Mouse (Mus musculus): ENCODE measurements around the gene AI464131. TPM values are rescaled to one million over a fixed set of nuclear protein-coding genes. Genes with fewer than 3 reads are reported as not detected.
"Not testable (repeated sequence)": the region's sequence is repeated elsewhere in the genome, so short reads cannot be mapped to it uniquely, and the experiment has no call there.

Gene AI464131
- polyA plus RNA-seq, 2 experiments from 2014 or later, result not detected

GRCm38 (mm10) chr4:41468396-41469080, 34.3 kb downstream of the AI464131 start:
- no peak for ATAC-seq

DNA sequence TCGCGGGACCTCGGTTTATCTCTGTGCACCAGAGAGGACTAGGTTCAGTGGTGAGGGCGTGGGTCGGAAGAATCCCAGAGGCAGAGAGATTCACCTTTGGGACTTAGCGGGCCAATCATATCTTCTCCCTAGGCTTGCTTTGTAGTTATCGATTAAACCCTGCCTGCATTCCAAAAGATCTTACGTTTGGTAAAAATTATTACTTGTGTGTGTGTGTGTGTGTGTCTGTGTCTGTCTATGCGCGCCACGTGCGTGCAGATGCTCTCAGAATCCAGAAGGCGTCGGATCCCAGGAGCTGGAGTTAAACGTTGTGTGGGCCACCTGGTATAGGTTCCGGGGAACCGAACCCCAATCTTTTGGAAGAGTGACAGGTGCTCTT, 37.6 kb downstream of the AI464131 start:
- no peak for ATAC-seq

DNA sequence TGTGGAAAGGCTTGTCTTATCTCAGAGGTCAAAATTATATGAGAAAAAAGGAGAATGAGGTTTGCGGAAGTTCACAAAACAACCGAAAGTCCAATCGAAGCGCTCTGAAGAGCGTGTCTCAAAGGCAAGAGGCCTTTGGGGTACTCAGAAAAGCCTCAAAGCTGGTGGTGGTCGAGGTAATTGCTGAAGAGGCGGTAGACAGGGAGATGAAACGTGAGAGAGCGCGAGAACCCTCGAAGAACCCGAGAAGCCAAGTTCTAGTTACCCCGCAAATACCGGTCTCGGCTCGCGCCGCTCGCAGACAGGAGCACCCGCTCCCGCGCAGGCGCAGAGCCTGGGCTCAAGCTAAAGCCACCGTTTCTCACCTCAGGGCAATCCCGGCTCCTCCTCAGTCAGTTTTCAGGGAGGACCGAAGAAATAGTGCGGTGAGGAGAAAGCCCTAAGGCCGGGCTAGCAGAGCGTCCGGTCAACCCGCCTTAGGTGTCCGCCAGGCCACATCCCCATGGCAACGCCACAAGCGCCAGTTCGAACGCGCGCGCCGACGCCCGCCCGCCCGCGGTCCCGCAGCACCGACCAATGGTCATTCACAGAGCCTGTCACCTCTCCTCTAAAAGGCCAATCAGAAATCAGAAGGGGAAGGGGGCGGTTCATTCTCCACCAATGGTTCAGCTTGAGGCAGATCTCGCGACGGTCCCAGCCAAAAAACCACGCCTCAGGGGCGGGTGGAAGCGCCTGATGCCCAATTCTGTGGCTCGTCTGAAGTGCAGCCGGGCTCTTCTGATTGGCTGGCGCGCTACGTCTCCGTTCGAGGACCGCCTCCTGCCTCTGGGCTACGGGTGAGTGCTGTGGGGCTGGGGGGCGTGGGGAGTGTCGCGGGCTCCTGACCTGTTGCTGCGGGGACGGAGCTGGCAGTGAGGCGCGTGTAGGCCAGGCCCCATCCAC, 38.3 kb downstream of the AI464131 start, which contains the start of the genes Kif24 and Nudt2:
Kif24 (minus strand) TSS at position 543 of the 942 bp plus-strand sequence.
Nudt2 (plus strand) TSS at position 807 of the 942 bp plus-strand sequence.
- ATAC-seq, result peak; percentile 96

DNA sequence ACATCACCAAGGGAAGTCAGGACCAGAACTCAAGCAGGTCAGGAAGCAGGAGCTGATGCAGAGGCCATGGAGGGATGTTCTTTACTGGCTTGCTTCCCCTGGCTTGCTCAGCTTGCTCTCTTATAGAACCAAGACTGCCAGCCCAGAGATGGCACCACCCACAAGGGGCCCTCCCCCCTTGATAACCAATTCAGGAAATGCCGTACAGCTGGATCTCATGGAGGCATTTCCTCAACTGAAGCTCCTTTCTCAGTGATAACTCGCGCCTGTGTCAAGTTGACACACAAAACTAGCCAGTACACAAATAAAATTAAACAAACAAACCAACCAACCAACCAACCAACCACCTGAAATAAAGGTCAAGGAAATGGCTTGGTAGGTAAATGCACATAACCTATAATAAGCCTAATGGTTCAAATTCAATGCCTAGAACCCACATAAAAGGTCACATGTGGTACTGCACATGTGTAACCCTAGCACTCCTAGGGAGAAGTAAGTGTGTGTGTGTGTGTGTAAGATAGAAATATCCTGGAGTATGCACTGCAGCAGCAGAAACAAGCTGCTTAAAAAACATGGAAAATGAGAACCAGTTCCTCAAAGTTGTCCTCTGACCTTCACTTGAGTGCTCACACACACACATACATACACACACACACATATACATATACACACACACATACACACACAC, 39.7 kb downstream of the AI464131 start:
- ATAC-seq, result not testable (repeated sequence)

DNA sequence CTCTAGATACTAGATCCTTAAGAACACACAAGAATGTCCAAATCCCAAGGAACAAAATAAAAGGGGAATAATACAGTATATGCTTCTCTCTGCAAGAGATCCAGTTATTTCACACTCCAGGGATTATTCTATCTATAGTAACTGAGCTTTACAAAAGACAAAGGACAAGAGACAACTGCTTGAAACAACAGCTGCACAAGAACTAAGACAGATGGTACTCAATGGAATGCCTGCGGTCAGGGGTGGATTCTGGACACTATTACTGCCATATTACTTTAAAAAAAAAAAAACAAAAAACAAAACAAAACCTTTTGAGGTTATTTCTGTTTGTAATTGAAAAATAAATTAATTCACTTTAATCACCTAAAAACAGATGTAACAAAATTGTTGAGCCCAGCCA, 42.2 kb downstream of the AI464131 start:
- ATAC-seq, result no peak

DNA sequence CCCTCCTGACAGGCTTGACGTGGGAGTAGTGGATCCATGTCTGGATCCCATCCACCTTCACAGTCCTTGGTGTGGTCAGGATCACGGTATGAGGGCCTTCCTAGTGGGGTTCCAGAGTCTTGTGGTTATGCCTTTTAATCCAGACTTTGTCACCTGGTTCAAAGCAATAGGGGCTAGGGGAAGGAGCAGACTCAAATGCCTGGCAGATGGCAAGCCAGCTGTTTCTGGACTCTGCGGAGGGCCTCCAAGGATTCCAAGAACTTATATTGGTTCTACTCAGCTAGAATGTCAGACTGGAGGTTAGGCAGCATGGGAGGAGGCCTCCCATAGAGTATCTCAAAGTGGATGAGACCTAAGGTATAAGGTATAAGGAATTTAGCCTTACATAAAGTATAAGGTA, 55.3 kb downstream of the AI464131 start:
- ATAC-seq, result no peak

Other genes starting within 250 kb of the AI464131 start
- 10 to 100 TPM; 18.2 to 23.7 TPM for gene Ubap2, start 227.9 kb downstream of the AI464131 start, polyA plus RNA-seq (2017; shearing (Covaris generic))
- 10 to 100 TPM; 24.4 to 28.0 TPM for gene Dcaf12, start 188.2 kb downstream of the AI464131 start, polyA plus RNA-seq (2017; shearing (Covaris generic))
- gene Ubap1, start 154.1 kb downstream of the AI464131 start, polyA plus RNA-seq (2017; shearing (Covaris generic)), result 10 to 100 TPM; 25.5 to 36.2 TPM
- gene Kif24, start 38.2 kb downstream of the AI464131 start, polyA plus RNA-seq (2017; shearing (Covaris generic)), result 1 to 10 TPM; 2.2 to 2.5 TPM
- 10 to 100 TPM; 15.5 to 25.6 TPM for gene Nudt2, start 37.9 kb downstream of the AI464131 start, polyA plus RNA-seq (2017; shearing (Covaris generic))
- gene 1110017D15Rik, start 14.3 kb upstream of the AI464131 start, polyA plus RNA-seq (2017; shearing (Covaris generic)), result not detected
- under 1 TPM; 0.18 to 0.29 TPM for gene Fam219a, start 66.5 kb upstream of the AI464131 start, polyA plus RNA-seq (2017; shearing (Covaris generic))
- gene Dnaic1, start 66.7 kb upstream of the AI464131 start, polyA plus RNA-seq (2017; shearing (Covaris generic)), result not detected
- not detected for gene Enho, start 137.2 kb upstream of the AI464131 start, polyA plus RNA-seq (2017; shearing (Covaris generic))
- not detected for gene Cntfr, start 194.0 kb upstream of the AI464131 start, polyA plus RNA-seq (2017; shearing (Covaris generic))
- gene Il11ra1, start 196.9 kb upstream of the AI464131 start, polyA plus RNA-seq (2017; shearing (Covaris generic)), result 1 to 10 TPM; 4.9 to 7.2 TPM
- gene Rpp25l, start 210.5 kb upstream of the AI464131 start, polyA plus RNA-seq (2017; shearing (Covaris generic)), result 10 to 100 TPM; 51.4 to 65.6 TPM
- gene Dctn3, start 220.1 kb upstream of the AI464131 start, polyA plus RNA-seq (2017; shearing (Covaris generic)), result 100 to 1,000 TPM; 107 to 114 TPM
- not detected for gene Arid3c, start 228.1 kb upstream of the AI464131 start, polyA plus RNA-seq (2017; shearing (Covaris generic))